Mouse (Mus musculus): ENCODE measurements at regions not wholly inside any gene's neighbourhood (a gene's known extent, or its start where the extent isn't known, plus 50 kb on each side); places are given as distances from the start of the nearest gene placed in this dataset.
A peak's percentile ranks its signal among the peaks of the same experiment; 100 is the strongest.

- Histone ChIP-seq H3K4me1 (replicated peaks; ENCODE audit: control insufficient read depth, insufficient read depth, low read length) (0 out of 2 replicates have a peak, but pooled peaks cover 2% of the 10 kb centered on the region), H3K9me3 (ENCODE audit: control insufficient read depth, low read length) (no peaks in the 10 kb centered on the region), H3K27ac (ENCODE audit: low read depth, low read length) (no peak overlapping the region), H3K27me3 (ENCODE audit: control insufficient read depth, insufficient read depth, low read length) (no peaks in the 10 kb centered on the region; the same call in 1 of the 2 replicates), H3K36me3 (ENCODE audit: control insufficient read depth, insufficient read depth, low read length) (no peaks in the 10 kb centered on the region), H3K4me3 (ENCODE audit: low read depth, low read length) (no peak overlapping the region), H3K4me2 (replicated peaks; ENCODE audit: low read depth, low read length) (no peak overlapping the region), H3K9ac (ENCODE audit: low read depth, low read length) (no peak overlapping the region)
- ATAC-seq (ENCODE audit: low FRiP score), result no peak
- DNase-seq (ENCODE audit: low spot score), result peak; percentile 48
- 27% methylated on average over 14 of the region's 14 CpGs for WGBS
Measured at GRCm38 (mm10) chr11:63299712-63300581, 171.2 kb downstream of the Pmp22 start.

GRCm38 (mm10) chr11:63325166-63325565, 196.4 kb downstream of the Pmp22 start:
- H3K4me1 ChIP-seq (replicated peaks; ENCODE audit: control insufficient read depth, insufficient read depth, low read length), result no peaks in the 10 kb centered on the region
- H3K27ac ChIP-seq (ENCODE audit: low read depth, low read length), result no peak overlapping the region
- no peaks in the 10 kb centered on the region for H3K27me3 ChIP-seq (ENCODE audit: control insufficient read depth, insufficient read depth, low read length)
- WGBS, result 90% methylated on average over 4 of the region's 4 CpGs
- H3K4me3 ChIP-seq (ENCODE audit: low read depth, low read length), result no peak overlapping the region
- H3K4me2 ChIP-seq (replicated peaks; ENCODE audit: low read depth, low read length), result no peak overlapping the region
- DNase-seq (ENCODE audit: low spot score) (no peak), ATAC-seq (ENCODE audit: low FRiP score) (no peak)
- H3K36me3 ChIP-seq (ENCODE audit: control insufficient read depth, insufficient read depth, low read length), result no peaks in the 10 kb centered on the region
- no peak overlapping the region for H3K9ac ChIP-seq (ENCODE audit: low read depth, low read length)
- no peaks in the 10 kb centered on the region for H3K9me3 ChIP-seq (ENCODE audit: control insufficient read depth, low read length)

GRCm38 (mm10) chr11:63326864-63327263, 198.1 kb downstream of the Pmp22 start:
- Histone ChIP-seq H3K9me3 (ENCODE audit: control insufficient read depth, low read length) (no peaks in the 10 kb centered on the region), H3K4me3 (ENCODE audit: low read depth, low read length) (no peak overlapping the region), H3K4me2 (replicated peaks; ENCODE audit: low read depth, low read length) (no peak overlapping the region), H3K9ac (ENCODE audit: low read depth, low read length) (no peak overlapping the region), H3K27ac (ENCODE audit: low read depth, low read length) (no peak overlapping the region), H3K36me3 (ENCODE audit: control insufficient read depth, insufficient read depth, low read length) (no peaks in the 10 kb centered on the region), H3K27me3 (ENCODE audit: control insufficient read depth, insufficient read depth, low read length) (no peaks in the 10 kb centered on the region), H3K4me1 (replicated peaks; ENCODE audit: control insufficient read depth, insufficient read depth, low read length) (no peaks in the 10 kb centered on the region)
- ATAC-seq (ENCODE audit: low FRiP score) (no peak), DNase-seq (ENCODE audit: low spot score) (no peak)
- 79% methylated on average over 5 of the region's 5 CpGs for WGBS

- Histone ChIP-seq H3K36me3 (ENCODE audit: control insufficient read depth, insufficient read depth, low read length) (no peaks in the 10 kb centered on the region), H3K4me1 (replicated peaks; ENCODE audit: control insufficient read depth, insufficient read depth, low read length) (no peaks in the 10 kb centered on the region)
- no peak for DNase-seq (ENCODE audit: low spot score)
Measured at GRCm38 (mm10) chr11:63337503-63337902, 208.7 kb downstream of the Pmp22 start.

GRCm38 (mm10) chr11:63338277-63338676, 209.5 kb downstream of the Pmp22 start:
- Histone ChIP-seq H3K4me2 (replicated peaks; ENCODE audit: low read depth, low read length) (no peak overlapping the region), H3K36me3 (ENCODE audit: control insufficient read depth, insufficient read depth, low read length) (no peaks in the 10 kb centered on the region), H3K9me3 (ENCODE audit: control insufficient read depth, low read length) (no peaks in the 10 kb centered on the region), H3K27ac (ENCODE audit: low read depth, low read length) (no peak overlapping the region), H3K4me3 (ENCODE audit: low read depth, low read length) (no peak overlapping the region), H3K9ac (ENCODE audit: low read depth, low read length) (no peak overlapping the region), H3K4me1 (replicated peaks; ENCODE audit: control insufficient read depth, insufficient read depth, low read length) (no peaks in the 10 kb centered on the region), H3K27me3 (ENCODE audit: control insufficient read depth, insufficient read depth, low read length) (no peaks in the 10 kb centered on the region)
- DNase-seq (ENCODE audit: low spot score) (no peak), ATAC-seq (ENCODE audit: low FRiP score) (no peak)
- WGBS, result 100% methylated on average over 1 of the region's 1 CpGs

More at GRCm38 (mm10) chr11:63337503-63337902, 208.7 kb downstream of the Pmp22 start:
- no peak overlapping the region for H3K4me2 ChIP-seq (replicated peaks; ENCODE audit: low read depth, low read length)
- no peak for ATAC-seq (ENCODE audit: low FRiP score)
- H3K9me3 ChIP-seq (ENCODE audit: control insufficient read depth, low read length), result no peaks in the 10 kb centered on the region
- no peaks in the 10 kb centered on the region for H3K27me3 ChIP-seq (ENCODE audit: control insufficient read depth, insufficient read depth, low read length)
- no peak overlapping the region for H3K9ac ChIP-seq (ENCODE audit: low read depth, low read length)
- H3K27ac ChIP-seq (ENCODE audit: low read depth, low read length), result no peak overlapping the region
- 81% methylated on average over 9 of the region's 9 CpGs for WGBS
- H3K4me3 ChIP-seq (ENCODE audit: low read depth, low read length), result no peak overlapping the region

GRCm38 (mm10) chr11:63345653-63346052, 216.9 kb downstream of the Pmp22 start:
- Histone ChIP-seq H3K9me3 (ENCODE audit: control insufficient read depth, low read length) (no peaks in the 10 kb centered on the region), H3K4me3 (ENCODE audit: low read depth, low read length) (no peak overlapping the region), H3K4me2 (replicated peaks; ENCODE audit: low read depth, low read length) (no peak overlapping the region), H3K27ac (ENCODE audit: low read depth, low read length) (no peak overlapping the region), H3K9ac (ENCODE audit: low read depth, low read length) (no peak overlapping the region), H3K4me1 (replicated peaks; ENCODE audit: control insufficient read depth, insufficient read depth, low read length) (no peaks in the 10 kb centered on the region), H3K36me3 (ENCODE audit: control insufficient read depth, insufficient read depth, low read length) (no peaks in the 10 kb centered on the region), H3K27me3 (ENCODE audit: control insufficient read depth, insufficient read depth, low read length) (no peaks in the 10 kb centered on the region)
- 81% methylated on average over 4 of the region's 4 CpGs for WGBS
- no peak for ATAC-seq (ENCODE audit: low FRiP score)
- DNase-seq (ENCODE audit: low spot score), result no peak

GRCm38 (mm10) chr11:63350123-63350696, 221.4 kb downstream of the Pmp22 start:
- ATAC-seq (ENCODE audit: low FRiP score) (no peak), DNase-seq (ENCODE audit: low spot score) (peak; percentile 19)
- Histone ChIP-seq H3K9ac (ENCODE audit: low read depth, low read length) (no peak overlapping the region), H3K4me1 (replicated peaks; ENCODE audit: control insufficient read depth, insufficient read depth, low read length) (no peaks in the 10 kb centered on the region), H3K27me3 (ENCODE audit: control insufficient read depth, insufficient read depth, low read length) (no peaks in the 10 kb centered on the region), H3K4me3 (ENCODE audit: low read depth, low read length) (no peak overlapping the region), H3K27ac (ENCODE audit: low read depth, low read length) (no peak overlapping the region), H3K36me3 (ENCODE audit: control insufficient read depth, insufficient read depth, low read length) (no peaks in the 10 kb centered on the region), H3K9me3 (ENCODE audit: control insufficient read depth, low read length) (no peaks in the 10 kb centered on the region), H3K4me2 (replicated peaks; ENCODE audit: low read depth, low read length) (no peak overlapping the region)
- WGBS, result 32% methylated on average over 7 of the region's 7 CpGs

- Histone ChIP-seq H3K4me1 (replicated peaks; ENCODE audit: control insufficient read depth, insufficient read depth, low read length) (no peaks in the 10 kb centered on the region), H3K27me3 (ENCODE audit: control insufficient read depth, insufficient read depth, low read length) (no peaks in the 10 kb centered on the region), H3K4me2 (replicated peaks; ENCODE audit: low read depth, low read length) (no peak overlapping the region), H3K9ac (ENCODE audit: low read depth, low read length) (no peak overlapping the region), H3K9me3 (ENCODE audit: control insufficient read depth, low read length) (no peaks in the 10 kb centered on the region), H3K27ac (ENCODE audit: low read depth, low read length) (no peak overlapping the region), H3K4me3 (ENCODE audit: low read depth, low read length) (no peak overlapping the region), H3K36me3 (ENCODE audit: control insufficient read depth, insufficient read depth, low read length) (no peaks in the 10 kb centered on the region)
- 90% methylated on average over 8 of the region's 8 CpGs for WGBS
- ATAC-seq (ENCODE audit: low FRiP score) (no peak), DNase-seq (ENCODE audit: low spot score) (no peak)
Measured at GRCm38 (mm10) chr11:63351999-63352398, 223.2 kb downstream of the Pmp22 start.

- Histone ChIP-seq H3K36me3 (ENCODE audit: control insufficient read depth, insufficient read depth, low read length) (no peaks in the 10 kb centered on the region), H3K9ac (ENCODE audit: low read depth, low read length) (no peak overlapping the region), H3K4me2 (replicated peaks; ENCODE audit: low read depth, low read length) (no peak overlapping the region), H3K27ac (ENCODE audit: low read depth, low read length) (no peak overlapping the region), H3K4me1 (replicated peaks; ENCODE audit: control insufficient read depth, insufficient read depth, low read length) (no peaks in the 10 kb centered on the region), H3K4me3 (ENCODE audit: low read depth, low read length) (no peak overlapping the region), H3K27me3 (ENCODE audit: control insufficient read depth, insufficient read depth, low read length) (no peaks in the 10 kb centered on the region), H3K9me3 (ENCODE audit: control insufficient read depth, low read length) (no peaks in the 10 kb centered on the region)
- 80% methylated on average over 3 of the region's 3 CpGs for WGBS
- DNase-seq (ENCODE audit: low spot score) (no peak), ATAC-seq (ENCODE audit: low FRiP score) (no peak)
Measured at GRCm38 (mm10) chr11:63352990-63353389, 224.2 kb downstream of the Pmp22 start.
